Mouse (Mus musculus) limb, embryonic 13.5 days (tissue): Measurements from ENCODE around the gene Coro2b. TPM values are rescaled to one million over a fixed set of nuclear protein-coding genes. Genes with fewer than 3 reads are reported as not detected.
"Not testable (repeated sequence)": the region's sequence is repeated elsewhere in the genome, so short reads cannot be mapped to it uniquely, and the experiment has no call there.

Source experiments
- ATAC-seq: fragments of 200-750 bp; cut with Nextera tagmentation; 2 replicates; pipeline ENCODE4 v1.8.0; 2017; ENCODE audit warnings: low read depth, moderate number of reproducible peaks, moderate TSS enrichment; ENCODE audit not compliant: low FRiP score
- H3K27ac ChIP-seq: fragments of 300-500 bp; sonication (generic); 2 replicates; pipeline ENCODE4 v1.5.1; 2015; ENCODE audit warnings: inconsistent platforms, mild to moderate bottlenecking, moderate library complexity
- H3K27me3 ChIP-seq: fragments of 300-500 bp; sonication (generic); 2 replicates; pipeline ENCODE4 v1.6.1; 2015; ENCODE audit warnings: mild to moderate bottlenecking, inconsistent platforms
- H3K36me3 ChIP-seq: fragments of 300-500 bp; sonication (generic); 2 replicates; pipeline ENCODE4 v1.6.1; 2015; ENCODE audit warnings: inconsistent platforms, mild to moderate bottlenecking, moderate library complexity
- H3K4me1 ChIP-seq: fragments of 300-500 bp; sonication (generic); 2 replicates; pipeline ENCODE4 v1.6.1; 2015; ENCODE audit warnings: inconsistent platforms
- H3K4me2 ChIP-seq: fragments of 300-500 bp; sonication (generic); replicated peaks from 2 replicates; pipeline ENCODE4 v1.6.1; 2015; ENCODE audit warnings: inconsistent platforms, mild to moderate bottlenecking, moderate library complexity
- H3K4me3 ChIP-seq: fragments of 300-500 bp; sonication (generic); 2 replicates; pipeline ENCODE4 v1.5.1; 2015; ENCODE audit warnings: moderate library complexity, mild to moderate bottlenecking, inconsistent platforms
- H3K9ac ChIP-seq: fragments of 300-500 bp; sonication (generic); 2 replicates; pipeline ENCODE4 v1.6.1; 2015; ENCODE audit warnings: mild to moderate bottlenecking, inconsistent platforms
- H3K9me3 ChIP-seq: fragments of 300-500 bp; sonication (generic); 2 replicates; pipeline ENCODE4 v1.6.1; 2016; ENCODE audit warnings: inconsistent platforms
- WGBS: fragments of 180-500 bp; shearing (Covaris S2); methylation state at CpG from one replicate; pipeline ENCODE4 v1.1.7; 2015; 5-methylcytosine and 5-hydroxymethylcytosine counted together
- polyA plus RNA-seq: library from polyadenylated mRNA; unstranded; fragments of >200 nt; fragmentation: Nextera tagmentation; extraction: Ambion mirVana; gene quantifications from 2 replicates; pipeline ENCODE4 v1.2.1, GENCODE M21; 2015

Coro2b gene
- polyA plus RNA-seq, 1 experiment from 2014 or later = 8.5 TPM

GRCm38 (mm10) chr9:62464727-62465126 is 72.1 kb downstream of the Coro2b start:
- no peak overlapping the region for H3K27ac ChIP-seq
- WGBS = 73% methylated on average over 10 of the region's 10 CpGs
- no peak overlapping the region for H3K4me3 ChIP-seq
- H3K27me3 ChIP-seq = no peaks in the 10 kb centered on the region
- peaks cover 6% of the 10 kb centered on the region for H3K4me1 ChIP-seq
- no peak overlapping the region for H3K9ac ChIP-seq
- no peak for ATAC-seq
- H3K9me3 ChIP-seq = no peaks in the 10 kb centered on the region
- H3K4me2 ChIP-seq = no peak overlapping the region
- H3K36me3 ChIP-seq = no peaks in the 10 kb centered on the region

DNA sequence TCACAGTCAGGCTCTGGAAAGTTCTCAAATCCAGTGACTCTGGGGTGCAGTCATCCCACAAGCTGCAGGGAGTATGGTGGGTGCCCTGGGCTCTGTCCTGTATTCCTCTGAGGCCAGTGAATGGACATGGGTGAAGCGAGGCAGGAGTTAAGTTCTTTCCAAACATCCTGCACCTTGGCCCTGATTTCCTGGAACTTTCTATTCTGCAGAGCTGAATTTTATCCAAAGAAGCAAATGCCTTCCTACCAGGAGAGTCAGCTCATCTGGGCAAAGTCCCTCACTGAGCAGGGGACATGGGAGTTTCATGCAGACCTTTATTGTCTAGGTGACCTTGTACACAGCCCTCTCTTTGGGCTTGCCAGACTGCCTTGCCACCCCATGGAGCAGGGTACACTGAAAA is 75.1 kb downstream of the Coro2b start:
- H3K27me3 ChIP-seq = no peaks in the 10 kb centered on the region
- no peak overlapping the region for H3K4me3 ChIP-seq
- H3K9ac ChIP-seq = no peak overlapping the region
- no peaks in the 10 kb centered on the region for H3K36me3 ChIP-seq
- 79% methylated on average over 1 of the region's 1 CpGs for WGBS
- no peak overlapping the region for H3K4me2 ChIP-seq
- H3K4me1 ChIP-seq = peaks cover 24% of the 10 kb centered on the region; the same call in 1 of the 2 replicates
- no peak overlapping the region for H3K27ac ChIP-seq
- no peak for ATAC-seq
- H3K9me3 ChIP-seq = no peaks in the 10 kb centered on the region

GRCm38 (mm10) chr9:62461095-62461494 is 75.7 kb downstream of the Coro2b start:
- Histone ChIP-seq H3K4me2 (no peak overlapping the region), H3K9me3 (no peaks in the 10 kb centered on the region), H3K9ac (no peak overlapping the region), H3K4me1 (peaks cover 27% of the 10 kb centered on the region), H3K27me3 (no peaks in the 10 kb centered on the region), H3K36me3 (no peaks in the 10 kb centered on the region), H3K4me3 (no peak overlapping the region), H3K27ac (no peak overlapping the region)
- 80% methylated on average over 8 of the region's 8 CpGs for WGBS
- ATAC-seq = no peak

GRCm38 (mm10) chr9:62460086-62460485 is 76.8 kb downstream of the Coro2b start:
- ATAC-seq = no peak

DNA sequence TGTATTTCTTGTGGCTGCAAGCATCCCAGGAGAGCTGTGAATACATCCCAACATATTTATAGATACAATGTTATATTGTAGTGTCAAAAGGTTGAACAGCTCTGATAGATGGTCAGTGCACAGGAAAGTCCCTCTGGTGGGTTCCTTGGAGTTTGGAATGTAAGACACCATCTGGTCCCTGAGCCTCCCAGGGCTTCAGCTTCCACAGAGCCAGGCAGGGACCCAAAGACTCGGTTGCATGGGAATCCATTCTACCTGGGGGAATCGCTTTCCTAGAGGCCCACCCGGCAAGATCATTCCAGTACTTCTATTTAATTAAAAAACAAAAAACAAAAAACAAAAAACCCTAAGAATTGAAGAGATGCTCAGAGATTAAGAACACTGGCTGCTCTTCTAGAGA is 78.4 kb downstream of the Coro2b start:
- Histone ChIP-seq H3K4me2 (no peak overlapping the region), H3K27ac (no peak overlapping the region), H3K4me3 (no peak overlapping the region), H3K36me3 (no peaks in the 10 kb centered on the region), H3K9ac (no peak overlapping the region), H3K4me1 (peaks cover 41% of the 10 kb centered on the region), H3K9me3 (no peaks in the 10 kb centered on the region), H3K27me3 (no peaks in the 10 kb centered on the region)
- WGBS = 75% methylated on average over 3 of the region's 3 CpGs
- ATAC-seq = no peak

More at GRCm38 (mm10) chr9:62460086-62460485, 76.8 kb downstream of the Coro2b start:
- no peak overlapping the region for H3K9ac ChIP-seq
- H3K4me1 ChIP-seq = peaks cover 37% of the 10 kb centered on the region
- no peaks in the 10 kb centered on the region for H3K9me3 ChIP-seq
- 86% methylated on average over 7 of the region's 7 CpGs for WGBS
- no peak overlapping the region for H3K4me3 ChIP-seq
- H3K27me3 ChIP-seq = no peaks in the 10 kb centered on the region
- no peaks in the 10 kb centered on the region for H3K36me3 ChIP-seq
- no peak overlapping the region for H3K4me2 ChIP-seq
- no peak overlapping the region for H3K27ac ChIP-seq

DNA sequence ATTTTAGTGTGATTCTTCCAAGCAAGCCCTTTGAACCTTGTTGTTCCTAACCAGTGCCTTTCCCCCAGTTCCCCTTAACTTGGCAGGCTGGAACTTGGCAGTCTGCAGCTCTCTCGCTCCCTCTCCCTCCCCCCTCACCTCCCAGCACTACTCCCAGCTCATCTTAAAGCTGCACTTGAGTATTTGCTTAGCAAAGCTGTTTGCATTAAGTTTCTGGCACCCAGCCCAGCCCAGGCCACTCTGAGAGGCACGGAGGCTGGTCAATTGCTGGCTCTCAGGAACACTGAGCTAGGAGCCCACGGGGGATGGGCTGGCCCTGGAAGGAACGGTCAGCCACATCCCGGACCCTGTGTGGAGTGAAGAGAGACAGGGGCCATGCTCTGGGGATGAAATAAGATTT is 80.8 kb downstream of the Coro2b start:
- Histone ChIP-seq H3K27me3 (no peaks in the 10 kb centered on the region), H3K4me1 (peaks cover 41% of the 10 kb centered on the region), H3K4me2 (no peak overlapping the region), H3K9me3 (no peaks in the 10 kb centered on the region), H3K36me3 (0 out of 2 replicates have a peak, but pooled peaks cover 6% of the 10 kb centered on the region), H3K4me3 (no peak overlapping the region), H3K9ac (no peak overlapping the region), H3K27ac (peak overlapping the region; percentile 81; the same call in 1 of the 2 replicates)
- peak; percentile 86; the same call in 1 of the 2 replicates for ATAC-seq
- WGBS = 24% methylated on average over 5 of the region's 5 CpGs

GRCm38 (mm10) chr9:62455210-62455969 is 81.5 kb downstream of the Coro2b start:
- Histone ChIP-seq H3K27ac (peak overlapping the region; percentile 81), H3K36me3 (0 out of 2 replicates have a peak, but pooled peaks cover 6% of the 10 kb centered on the region), H3K4me2 (no peak overlapping the region), H3K9me3 (no peaks in the 10 kb centered on the region), H3K9ac (no peak overlapping the region), H3K4me1 (peaks cover 41% of the 10 kb centered on the region), H3K4me3 (no peak overlapping the region), H3K27me3 (no peaks in the 10 kb centered on the region)
- no peak for ATAC-seq
- 51% methylated on average over 8 of the region's 8 CpGs for WGBS

DNA sequence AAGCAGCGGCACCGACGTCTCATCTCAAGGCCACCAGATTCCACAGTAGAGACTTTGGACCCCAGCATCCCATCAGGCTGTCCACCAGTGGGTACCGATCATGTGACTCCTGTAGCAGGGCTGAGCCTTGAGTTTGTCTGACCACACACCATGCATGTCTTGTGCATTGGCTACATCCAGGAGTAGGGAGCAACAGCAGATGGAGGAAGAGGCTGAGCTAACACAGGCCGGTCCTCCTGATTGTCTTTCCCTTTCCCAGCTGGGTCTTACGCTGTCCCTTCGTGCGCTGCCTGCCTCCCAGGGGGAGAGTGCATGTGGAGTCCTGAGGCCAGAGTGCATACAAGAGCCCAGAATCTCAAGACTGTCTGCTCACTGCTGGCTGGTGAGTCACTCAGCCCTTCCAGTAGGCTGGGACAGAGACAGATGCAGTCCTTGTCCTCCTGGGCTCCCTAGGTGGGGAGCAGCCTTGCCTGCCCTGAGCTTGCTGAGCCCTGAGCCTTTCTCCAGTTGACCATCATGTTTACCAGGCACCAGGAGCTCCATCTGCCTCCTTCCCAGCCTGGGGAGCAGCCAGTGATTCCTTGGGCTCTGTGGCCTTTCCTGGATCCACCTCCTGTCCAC is 84.4 kb downstream of the Coro2b start:
- WGBS = 93% methylated on average over 8 of the region's 8 CpGs
- Histone ChIP-seq H3K9ac (no peak overlapping the region), H3K4me2 (no peak overlapping the region), H3K36me3 (0 out of 2 replicates have a peak, but pooled peaks cover 6% of the 10 kb centered on the region), H3K27me3 (no peaks in the 10 kb centered on the region), H3K27ac (no peak overlapping the region), H3K4me1 (peaks cover 20% of the 10 kb centered on the region), H3K9me3 (no peaks in the 10 kb centered on the region), H3K4me3 (no peak overlapping the region)
- no peak for ATAC-seq

- peaks cover 18% of the 10 kb centered on the region for H3K4me1 ChIP-seq
- H3K27ac ChIP-seq = no peak overlapping the region
- no peaks in the 10 kb centered on the region for H3K27me3 ChIP-seq
- H3K36me3 ChIP-seq = 0 out of 2 replicates have a peak, but pooled peaks cover 6% of the 10 kb centered on the region
- no peak overlapping the region for H3K4me2 ChIP-seq
- H3K9ac ChIP-seq = no peak overlapping the region
- no peak for ATAC-seq
- H3K4me3 ChIP-seq = no peak overlapping the region
- no peaks in the 10 kb centered on the region for H3K9me3 ChIP-seq
- WGBS = 84% methylated on average over 8 of the region's 8 CpGs
These were observed 85.1 kb downstream of the Coro2b start for GRCm38 (mm10) chr9:62451585-62452372.

DNA sequence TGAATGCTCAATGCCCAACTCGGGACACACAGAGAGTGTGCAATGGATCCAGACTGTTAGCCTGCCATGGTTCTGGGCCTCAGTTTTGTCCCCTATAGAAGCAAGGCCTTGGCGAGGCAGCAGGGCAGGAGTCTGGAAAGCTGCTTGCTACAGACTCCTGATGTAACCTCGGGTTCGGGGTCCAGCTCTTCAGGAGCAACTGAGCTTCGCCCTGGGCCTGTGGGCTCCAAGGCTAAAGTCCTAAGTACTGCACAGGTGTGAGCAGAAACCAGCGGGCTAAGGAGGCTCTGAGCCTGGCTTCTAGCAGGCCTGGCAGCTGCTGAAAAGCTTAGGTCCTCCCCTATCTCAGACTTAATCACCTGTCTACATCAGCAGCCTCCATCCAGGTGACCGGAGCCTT is 86.0 kb downstream of the Coro2b start:
- Histone ChIP-seq H3K4me3 (no peak overlapping the region), H3K36me3 (0 out of 2 replicates have a peak, but pooled peaks cover 6% of the 10 kb centered on the region), H3K27ac (no peak overlapping the region), H3K9me3 (no peaks in the 10 kb centered on the region), H3K4me2 (no peak overlapping the region), H3K27me3 (no peaks in the 10 kb centered on the region), H3K4me1 (peaks cover 12% of the 10 kb centered on the region), H3K9ac (no peak overlapping the region; the same call in 1 of the 2 replicates)
- WGBS = 85% methylated on average over 7 of the region's 7 CpGs
- ATAC-seq = no peak

- no peak for ATAC-seq
- Histone ChIP-seq H3K9ac (no peak overlapping the region), H3K9me3 (no peaks in the 10 kb centered on the region), H3K36me3 (0 out of 2 replicates have a peak, but pooled peaks cover 6% of the 10 kb centered on the region), H3K27me3 (no peaks in the 10 kb centered on the region), H3K27ac (no peak overlapping the region), H3K4me3 (no peak overlapping the region), H3K4me1 (peaks cover 7% of the 10 kb centered on the region), H3K4me2 (no peak overlapping the region)
- 74% methylated on average over 6 of the region's 6 CpGs for WGBS
These were observed 86.5 kb downstream of the Coro2b start for GRCm38 (mm10) chr9:62450355-62450754.

- not testable (repeated sequence) for H3K27me3 ChIP-seq, H3K27ac ChIP-seq, H3K9me3 ChIP-seq, H3K4me2 ChIP-seq, H3K4me1 ChIP-seq, ATAC-seq, H3K4me3 ChIP-seq, H3K9ac ChIP-seq, H3K36me3 ChIP-seq
- WGBS = 96% methylated on average over 5 of the region's 10 CpGs
These were observed 89.5 kb downstream of the Coro2b start for GRCm38 (mm10) chr9:62447337-62447736.
